Mouse (Mus musculus): ENCODE data around the gene Zfp995.

DNA sequence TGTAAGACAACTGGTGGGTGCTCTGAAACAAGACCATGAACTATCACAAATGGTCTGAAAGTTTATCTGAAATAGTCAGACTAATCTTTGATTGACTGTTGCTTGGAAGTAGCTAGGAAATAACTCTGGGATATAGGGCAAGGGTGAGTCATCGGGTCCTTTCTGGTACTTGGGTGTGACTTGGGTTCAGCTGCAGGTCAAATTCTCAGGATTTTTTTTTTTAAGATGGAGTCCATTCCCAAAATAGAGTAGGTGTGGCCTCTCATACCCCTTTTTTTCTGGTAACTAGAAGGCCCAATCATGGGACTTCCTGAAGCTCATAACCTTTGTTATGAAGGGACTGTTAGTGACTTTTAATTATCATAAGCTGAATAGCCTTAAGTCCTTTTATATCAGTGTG lies 38.5 kb downstream of the Zfp995 start:
- TF ChIP-seq CTCF (IDR thresholded peaks at IDR 0.05; ENCODE audit: low read depth, low read length) (no peak), GATA1 (IDR thresholded peaks at IDR 0.05; ENCODE audit: borderline replicate concordance, low read length) (no peak), GATA2 (IDR thresholded peaks at IDR 0.05; ENCODE audit: borderline replicate concordance, low read depth, low read length) (no peak), TAL1 (conservative IDR thresholded peaks at IDR 0.05; ENCODE audit: low read depth, low read length) (no peak)

All from G1E (cell line).